Mouse (Mus musculus) intestine, postnatal 0 days (tissue): Measurements from ENCODE around the gene Sh3bgrl2. TPM values are rescaled to one million over a fixed set of nuclear protein-coding genes. Genes with fewer than 3 reads are reported as not detected.

Source experiments
- ATAC-seq: fragments of 200-750 bp; cut with Nextera tagmentation; 2 replicates; pipeline ENCODE4 v1.8.0; 2017; ENCODE audit warnings: mild to moderate bottlenecking, moderate TSS enrichment, moderate library complexity
- H3K27ac ChIP-seq: fragments of 300-500 bp; sonication (generic); 2 replicates; pipeline ENCODE4 v1.5.1; 2014; ENCODE audit warnings: mild to moderate bottlenecking, low read depth, low read length, moderate library complexity
- H3K27me3 ChIP-seq: fragments of 300-500 bp; sonication (generic); replicated peaks from 2 replicates; pipeline ENCODE4 v1.6.1; 2014; ENCODE audit warnings: low read length, mixed read lengths; ENCODE audit not compliant: control insufficient read depth, insufficient read depth
- H3K36me3 ChIP-seq: fragments of 300-500 bp; sonication (generic); 2 replicates; pipeline ENCODE4 v1.6.1; 2014; ENCODE audit warnings: mild to moderate bottlenecking, moderate library complexity; ENCODE audit not compliant: control insufficient read depth, insufficient read depth
- H3K4me1 ChIP-seq: fragments of 300-500 bp; sonication (generic); replicated peaks from 2 replicates; pipeline ENCODE4 v1.6.1; 2014; ENCODE audit warnings: antibody characterized with exemption, low read length, mixed read lengths; ENCODE audit not compliant: control insufficient read depth, insufficient read depth
- H3K4me2 ChIP-seq: fragments of 300-500 bp; sonication (generic); replicated peaks from 2 replicates; pipeline ENCODE4 v1.6.1; 2014; ENCODE audit warnings: low read depth, mild to moderate bottlenecking, moderate library complexity
- H3K4me3 ChIP-seq: fragments of 300-500 bp; sonication (generic); 2 replicates; pipeline ENCODE4 v1.5.1; 2014; ENCODE audit warnings: low read depth, low read length
- H3K9ac ChIP-seq: fragments of 300-500 bp; sonication (generic); 2 replicates; pipeline ENCODE4 v1.6.1; 2014; ENCODE audit warnings: mild to moderate bottlenecking, low read depth, low read length
- H3K9me3 ChIP-seq: fragments of 300-500 bp; sonication (generic); 2 replicates; pipeline ENCODE4 v1.6.1; 2016; ENCODE audit warnings: mixed run types; ENCODE audit not compliant: control insufficient read depth
- CTCF ChIP-seq: sonication (generic); IDR thresholded peaks from 2 replicates; pipeline ENCODE4 v1.5.1; 2016; ENCODE audit warnings: low read depth, mild to moderate bottlenecking, control low read depth, antibody characterized with exemption, moderate library complexity
- WGBS: fragments of 180-500 bp; shearing (Covaris S2); extraction: QIAGEN DNeasy Blood & Tissue Kit; methylation state at CpG from one replicate; pipeline ENCODE4 v1.1.7; 2014; 5-methylcytosine and 5-hydroxymethylcytosine counted together
- polyA plus RNA-seq: library from polyadenylated mRNA; unstranded; fragments of >200 nt; fragmentation: Nextera tagmentation; extraction: Ambion mirVana; gene quantifications from 2 replicates; pipeline ENCODE4 v1.2.1, GENCODE M21; 2015

The Sh3bgrl2 gene
- polyA plus RNA-seq, 1 experiment from 2014 or later: 21.7 TPM

DNA sequence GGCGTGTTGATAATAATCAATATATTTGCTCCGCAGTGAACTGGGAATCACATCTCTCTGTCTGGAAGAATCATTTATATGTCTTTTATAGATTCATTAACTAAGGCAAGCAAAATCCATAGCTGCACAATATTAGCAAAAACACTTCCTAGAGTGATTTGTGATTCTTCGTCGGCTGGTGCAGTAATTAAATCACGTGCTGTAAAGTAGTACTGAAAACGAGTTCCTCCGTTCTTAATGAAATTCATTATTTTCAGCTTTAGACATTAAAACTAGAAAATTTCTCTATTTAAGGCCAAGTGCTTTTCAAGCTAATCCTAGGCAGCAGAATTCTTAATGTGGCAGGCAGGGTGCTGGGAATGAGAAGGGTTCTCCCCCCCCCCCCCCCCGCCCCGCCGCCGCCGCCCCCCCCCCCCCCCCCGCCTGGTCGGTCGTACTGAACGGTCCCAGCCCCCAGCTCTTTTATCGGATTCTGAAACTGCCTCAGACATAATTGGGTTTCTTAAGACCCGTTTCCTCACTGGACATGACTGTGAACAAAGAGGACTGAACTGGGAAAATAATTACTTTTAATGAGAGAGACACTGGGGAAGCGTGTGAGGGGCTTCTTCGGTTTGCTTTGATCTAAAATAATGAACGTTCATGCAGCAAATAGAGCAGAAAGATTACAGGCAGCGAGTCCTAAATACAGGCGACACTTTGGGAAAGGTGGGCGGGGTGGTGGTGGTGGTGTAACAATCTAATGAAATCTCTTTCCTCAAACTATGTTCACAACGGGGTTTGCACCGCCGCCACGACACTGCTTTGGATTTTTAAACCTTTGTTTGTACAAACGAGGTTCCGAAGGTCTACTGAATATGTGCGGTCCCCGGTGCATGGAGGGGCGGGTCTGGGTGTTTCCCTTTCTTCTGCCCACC, 116.1 kb downstream of the Sh3bgrl2 start:
- Histone ChIP-seq H3K27ac (no peak overlapping the region), H3K27me3 (no peaks in the 10 kb centered on the region), H3K4me3 (peak overlapping the region; percentile 31), H3K36me3 (no peaks in the 10 kb centered on the region), H3K9ac (no peak overlapping the region), H3K4me1 (no peaks in the 10 kb centered on the region), H3K4me2 (peak overlapping the region; percentile 61), H3K9me3 (no peaks in the 10 kb centered on the region)
- WGBS: 16% methylated on average over 24 of the region's 33 CpGs
- ATAC-seq: no peak
- no peak for TF ChIP-seq CTCF

DNA sequence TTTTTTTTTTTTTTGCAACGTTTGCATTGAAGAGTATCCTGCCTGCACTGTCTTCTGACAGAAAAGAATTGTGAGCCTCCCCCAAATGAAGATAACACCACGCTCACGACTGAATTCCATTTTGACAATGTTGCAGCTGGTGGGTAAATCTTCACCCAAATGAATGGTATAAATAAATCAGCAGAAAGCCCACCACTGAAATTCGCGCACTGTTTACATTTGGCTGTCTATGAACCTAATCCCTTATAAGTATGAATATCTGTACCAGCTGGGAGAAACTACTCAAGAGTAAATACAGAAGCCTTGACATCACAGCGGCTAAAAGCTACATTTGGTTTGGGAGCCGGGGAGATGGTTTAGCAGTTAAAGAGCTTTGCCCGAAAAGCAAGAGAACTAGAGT, 116.8 kb downstream of the Sh3bgrl2 start:
- ATAC-seq: no peak
- Histone ChIP-seq H3K4me3 (peak overlapping the region; percentile 31), H3K36me3 (no peaks in the 10 kb centered on the region), H3K9me3 (no peaks in the 10 kb centered on the region), H3K9ac (no peak overlapping the region), H3K4me2 (peak overlapping the region; percentile 61), H3K27ac (no peak overlapping the region), H3K4me1 (no peaks in the 10 kb centered on the region), H3K27me3 (no peaks in the 10 kb centered on the region)
- WGBS: 37% methylated on average over 8 of the region's 8 CpGs
- TF ChIP-seq CTCF: no peak

DNA sequence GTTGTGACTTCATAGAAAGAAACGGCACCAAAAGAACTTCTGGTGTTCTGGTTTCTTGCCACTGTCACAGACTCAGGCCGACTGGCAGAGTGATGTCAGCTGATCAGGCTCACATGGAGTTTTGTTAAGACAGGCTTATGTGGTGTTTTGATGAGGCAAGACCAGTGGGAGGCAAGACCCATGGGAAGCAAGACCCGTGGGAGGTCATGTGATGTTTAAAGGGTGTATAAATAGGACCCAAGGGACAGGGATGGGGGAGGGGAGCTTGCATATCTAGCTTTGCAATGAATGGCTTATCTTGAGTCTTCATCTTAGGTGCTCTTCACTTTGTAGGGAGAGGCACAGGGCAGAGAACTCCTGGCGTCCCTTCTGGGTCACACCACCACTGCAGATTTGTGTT, 118.9 kb downstream of the Sh3bgrl2 start:
- Histone ChIP-seq H3K4me2 (no peak overlapping the region), H3K9ac (no peak overlapping the region), H3K9me3 (no peaks in the 10 kb centered on the region), H3K4me3 (no peak overlapping the region), H3K27ac (no peak overlapping the region), H3K27me3 (no peaks in the 10 kb centered on the region), H3K4me1 (no peaks in the 10 kb centered on the region), H3K36me3 (no peaks in the 10 kb centered on the region)
- no peak for ATAC-seq
- WGBS: 63% methylated on average over 4 of the region's 4 CpGs
- no peak for TF ChIP-seq CTCF

DNA sequence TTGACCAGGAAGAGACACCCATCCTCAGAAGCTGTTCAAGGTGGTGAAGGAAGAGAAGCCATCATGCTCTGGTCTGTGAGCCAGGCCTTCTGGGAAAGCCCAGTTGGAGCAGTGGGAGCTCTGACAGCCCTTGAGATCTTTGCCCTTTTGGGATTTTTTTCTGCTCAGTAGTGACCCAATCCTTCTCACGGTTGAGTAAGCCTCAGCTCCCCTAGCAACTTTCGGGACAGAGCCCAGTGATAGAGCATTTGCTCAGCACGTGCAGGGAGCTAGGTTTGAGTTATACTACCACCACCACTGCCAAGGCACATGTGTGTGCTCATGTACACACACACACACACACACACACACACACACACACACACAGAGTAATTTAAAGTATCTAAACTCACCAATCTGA, 131.5 kb downstream of the Sh3bgrl2 start:
- WGBS: 80% methylated on average over 3 of the region's 3 CpGs
- H3K4me2 ChIP-seq: no peak overlapping the region
- no peaks in the 10 kb centered on the region for H3K9me3 ChIP-seq
- no peak overlapping the region for H3K9ac ChIP-seq
- no peaks in the 10 kb centered on the region for H3K27me3 ChIP-seq
- H3K4me3 ChIP-seq: no peak overlapping the region
- H3K4me1 ChIP-seq: no peaks in the 10 kb centered on the region
- no peak for ATAC-seq
- TF ChIP-seq CTCF: no peak
- H3K36me3 ChIP-seq: no peaks in the 10 kb centered on the region
- no peak overlapping the region for H3K27ac ChIP-seq

DNA sequence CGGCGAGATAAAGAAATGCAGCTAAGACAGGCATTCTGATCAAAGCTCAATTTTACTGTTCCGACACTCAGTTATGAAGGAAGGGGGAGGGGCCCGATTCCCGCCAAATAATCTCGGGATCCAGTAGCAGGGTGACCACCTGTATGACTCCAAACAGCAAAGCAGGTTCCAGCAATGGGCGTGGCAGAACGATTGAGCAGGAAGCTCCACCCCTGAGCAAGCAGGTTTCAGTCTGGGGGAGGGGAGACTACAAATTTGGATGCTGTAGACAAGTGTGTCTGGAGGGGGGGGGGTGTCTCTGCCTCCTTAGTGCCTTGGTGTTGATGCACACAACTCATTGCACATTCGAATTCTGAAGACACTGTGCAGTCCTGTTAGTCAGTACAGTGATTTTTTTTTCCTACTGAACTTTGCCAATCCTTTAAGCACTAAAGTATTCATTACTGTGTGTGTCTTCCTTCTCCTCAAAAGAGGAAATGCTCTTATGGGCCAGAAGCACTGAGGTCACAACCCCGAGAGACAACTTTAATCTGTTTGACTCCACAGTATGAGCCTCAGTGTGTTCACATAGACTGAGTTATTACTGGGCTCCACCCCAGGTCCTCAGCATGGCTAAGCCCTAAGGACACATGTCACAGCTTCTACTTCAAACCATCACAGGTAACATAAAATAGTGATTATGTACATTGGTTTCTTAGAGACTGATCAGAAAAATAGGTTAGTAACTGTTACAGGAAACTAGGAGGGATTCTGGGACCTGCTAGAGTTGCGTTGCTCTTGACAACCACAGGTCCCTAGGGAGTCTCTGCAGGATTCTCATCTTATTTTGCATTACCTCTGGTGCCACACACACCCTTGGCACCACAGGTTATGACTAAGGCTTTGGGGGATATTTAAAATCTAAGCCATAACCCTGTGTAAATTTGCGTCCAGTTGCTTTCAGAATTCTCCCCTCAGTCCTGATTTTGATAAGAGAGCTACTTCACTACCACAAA, 133.8 kb downstream of the Sh3bgrl2 start:
- no peak for ATAC-seq
- H3K4me3 ChIP-seq: no peak overlapping the region
- no peak overlapping the region for H3K4me2 ChIP-seq
- WGBS: 52% methylated on average over 12 of the region's 12 CpGs
- TF ChIP-seq CTCF: no peak
- H3K9me3 ChIP-seq: no peaks in the 10 kb centered on the region
- H3K27me3 ChIP-seq: 0 out of 2 replicates have a peak, but pooled peaks cover 5% of the 10 kb centered on the region
- no peaks in the 10 kb centered on the region for H3K4me1 ChIP-seq
- no peak overlapping the region for H3K9ac ChIP-seq
- no peaks in the 10 kb centered on the region for H3K36me3 ChIP-seq
- H3K27ac ChIP-seq: no peak overlapping the region

DNA sequence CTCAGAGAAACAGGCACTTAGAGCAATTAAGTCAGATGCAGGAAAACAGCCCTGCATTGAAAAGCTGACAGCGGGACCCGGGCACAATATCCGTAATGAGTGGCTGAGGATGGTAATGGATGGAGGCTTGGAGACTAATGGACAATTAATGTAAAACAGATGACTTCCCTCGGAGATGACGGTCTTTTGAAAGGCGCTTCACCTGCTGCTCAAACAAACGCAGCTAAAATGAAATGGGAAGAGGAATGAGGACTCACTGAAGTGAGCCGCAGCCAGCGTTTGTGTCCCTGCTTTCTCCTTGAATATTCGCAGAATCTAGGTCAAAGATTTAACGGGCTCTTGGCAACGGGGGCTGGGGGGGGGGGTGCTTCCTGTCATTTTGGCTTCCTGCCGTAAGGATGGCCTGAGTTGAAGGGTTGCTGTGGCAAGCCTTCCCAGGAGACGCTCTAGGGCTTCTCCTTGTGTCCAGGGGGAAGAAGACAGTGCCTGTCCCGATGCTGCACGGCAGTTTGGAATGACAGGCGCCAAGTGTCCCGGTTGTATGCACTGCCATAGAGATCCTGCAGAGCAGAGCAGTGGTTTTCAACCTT, 138.5 kb downstream of the Sh3bgrl2 start:
- Histone ChIP-seq H3K27ac (no peak overlapping the region), H3K36me3 (no peaks in the 10 kb centered on the region), H3K4me1 (no peaks in the 10 kb centered on the region), H3K4me3 (no peak overlapping the region), H3K27me3 (0 out of 2 replicates have a peak, but pooled peaks cover 5% of the 10 kb centered on the region), H3K9me3 (no peaks in the 10 kb centered on the region), H3K9ac (no peak overlapping the region), H3K4me2 (peak overlapping the region; percentile 35)
- no peak for ATAC-seq
- 31% methylated on average over 18 of the region's 18 CpGs for WGBS
- no peak for TF ChIP-seq CTCF
